Mouse (Mus musculus) hematopoietic stem cell, adult 5-6 weeks (primary cell): ENCODE results near the gene Ebf1. TPM values are rescaled to one million over a fixed set of nuclear protein-coding genes. Genes with fewer than 3 reads are reported as not detected.

Experiments
- ATAC-seq, 2 experiments: fragments of 125-278 bp in 1 of 2; replicated peaks in 1 of 2; 2 replicates each; pipeline ENCODE4 v1.8.0; 2016 to 2017; ENCODE audit warnings: inconsistent platforms in 2 of 2, mild to moderate bottlenecking in 2 of 2, moderate number of reproducible peaks in 2 of 2, low read depth in 1 of 2, moderate TSS enrichment in 1 of 2; ENCODE audit not compliant: low FRiP score in 2 of 2, poor library complexity in 2 of 2, severe bottlenecking in 2 of 2, insufficient read depth in 1 of 2, low TSS enrichment in 1 of 2
- total RNA-seq: library from RNA; stranded (forward); fragments of 172-1452, 232-1000 nt; gene quantifications from 2 replicates; pipeline ENCODE4 v1.2.3, GENCODE M21; 2017

The Ebf1 gene
- total RNA-seq, 1 experiment from 2014 or later = not detected

- no peak for ATAC-seq
These were observed 3.5 kb upstream of the Ebf1 start for GRCm38 (mm10) chr11:44613411-44614180.

GRCm38 (mm10) chr11:44616078-44616787 is 884 bp upstream of the Ebf1 start:
- ATAC-seq = no peak

GRCm38 (mm10) chr11:44617734-44618586 is 843 bp downstream of the Ebf1 start:
- ATAC-seq = 0 out of 4 replicates have a peak, but pooled peaks of 1 of the 2 experiments have one; percentile 18

- no peak for ATAC-seq
These were observed 2.2 kb downstream of the Ebf1 start for GRCm38 (mm10) chr11:44619131-44619886.

GRCm38 (mm10) chr11:44619887-44620693 is 3.0 kb downstream of the Ebf1 start:
- ATAC-seq = no peak

GRCm38 (mm10) chr11:44620694-44621446 is 3.8 kb downstream of the Ebf1 start:
- no peak for ATAC-seq

GRCm38 (mm10) chr11:44621615-44622014 is 4.5 kb downstream of the Ebf1 start:
- ATAC-seq = no peak

GRCm38 (mm10) chr11:44622023-44622731 is 5.1 kb downstream of the Ebf1 start:
- ATAC-seq = no peak

- ATAC-seq = peak in 1 of 2 experiments; percentile 44; a peak in 2 of 4 replicates
These were observed 7.4 kb downstream of the Ebf1 start for GRCm38 (mm10) chr11:44624564-44624963.

- no peak for ATAC-seq
These were observed 8.9 kb downstream of the Ebf1 start for GRCm38 (mm10) chr11:44626065-44626464.

- ATAC-seq = no peak
These were observed 11.3 kb downstream of the Ebf1 start for GRCm38 (mm10) chr11:44628412-44628811.

GRCm38 (mm10) chr11:44632064-44632968 is 15.2 kb downstream of the Ebf1 start:
- ATAC-seq = no peak

GRCm38 (mm10) chr11:44633001-44633693 is 16.0 kb downstream of the Ebf1 start:
- no peak for ATAC-seq
